Mouse (Mus musculus): ENCODE measurements around the gene Icam4. TPM values are rescaled to one million over a fixed set of nuclear protein-coding genes. Genes with fewer than 3 reads are reported as not detected.

The Icam4 gene
- polyA plus RNA-seq (2015; fragmentation: Nextera tagmentation; extraction: Ambion mirVana) = 0.54 TPM in 1 of 2 replicates, not detected in the other

GRCm38 (mm10) chr9:21029291-21030054, at the start of gene Icam4:
Gene Icam4, plus strand, starts transcription at chr9:21029373.
- Histone ChIP-seq H3K4me3 (replicated peaks) (peak within 1 kb of the TSS; percentile 22), H3K4me2 (peak within 1 kb of the TSS; percentile 86), H3K9me3 (replicated peaks) (no peaks in the 10 kb centered on the region), H3K36me3 (no peaks in the 10 kb centered on the region), H3K4me1 (peaks cover 53% of the 10 kb centered on the region), H3K27ac (replicated peaks) (no peak within 1 kb of the TSS), H3K9ac (replicated peaks) (no peak within 1 kb of the TSS), H3K27me3 (replicated peaks) (peaks cover 67% of the 10 kb centered on the region)
- no peak for ATAC-seq (ENCODE audit: low FRiP score)
- WGBS = 2% methylated on average over 37 of the region's 37 CpGs

- WGBS = 85% methylated on average over 7 of the region's 7 CpGs
- ATAC-seq (ENCODE audit: low FRiP score) = no peak
- Histone ChIP-seq H3K4me2 (no peak overlapping the region), H3K27ac (replicated peaks) (no peak overlapping the region), H3K27me3 (replicated peaks) (no peaks in the 10 kb centered on the region), H3K9ac (replicated peaks) (no peak overlapping the region), H3K36me3 (no peaks in the 10 kb centered on the region), H3K4me3 (replicated peaks) (no peak overlapping the region), H3K4me1 (peaks cover 18% of the 10 kb centered on the region), H3K9me3 (replicated peaks) (no peaks in the 10 kb centered on the region)
Observed at GRCm38 (mm10) chr9:20979769-20980168, 49.4 kb upstream of the Icam4 start.

- no peak overlapping the region for H3K9ac ChIP-seq (replicated peaks)
- H3K4me2 ChIP-seq = no peak overlapping the region
- 68% methylated on average over 3 of the region's 3 CpGs for WGBS
- no peaks in the 10 kb centered on the region for H3K9me3 ChIP-seq (replicated peaks)
- no peaks in the 10 kb centered on the region for H3K36me3 ChIP-seq
- ATAC-seq (ENCODE audit: low FRiP score) = no peak
- H3K27ac ChIP-seq (replicated peaks) = no peak overlapping the region
- no peaks in the 10 kb centered on the region for H3K4me1 ChIP-seq
- no peaks in the 10 kb centered on the region for H3K27me3 ChIP-seq (replicated peaks)
- no peak overlapping the region for H3K4me3 ChIP-seq (replicated peaks)
Observed at GRCm38 (mm10) chr9:20982171-20982570, 47.0 kb upstream of the Icam4 start.

GRCm38 (mm10) chr9:20983169-20983568, 46.0 kb upstream of the Icam4 start:
- Histone ChIP-seq H3K27me3 (replicated peaks) (no peaks in the 10 kb centered on the region), H3K9ac (replicated peaks) (no peak overlapping the region), H3K27ac (replicated peaks) (no peak overlapping the region), H3K4me2 (no peak overlapping the region), H3K4me1 (no peaks in the 10 kb centered on the region), H3K36me3 (no peaks in the 10 kb centered on the region), H3K9me3 (replicated peaks) (no peaks in the 10 kb centered on the region), H3K4me3 (replicated peaks) (no peak overlapping the region)
- no peak for ATAC-seq (ENCODE audit: low FRiP score)
- WGBS = 75% methylated on average over 5 of the region's 5 CpGs

GRCm38 (mm10) chr9:20986952-20987686, 42.1 kb upstream of the Icam4 start:
- Histone ChIP-seq H3K36me3 (no peaks in the 10 kb centered on the region), H3K27ac (replicated peaks) (no peak overlapping the region), H3K9me3 (replicated peaks) (no peaks in the 10 kb centered on the region), H3K9ac (replicated peaks) (no peak overlapping the region), H3K4me1 (0 out of 2 replicates have a peak, but pooled peaks cover 6% of the 10 kb centered on the region), H3K27me3 (replicated peaks) (no peaks in the 10 kb centered on the region), H3K4me2 (no peak overlapping the region), H3K4me3 (replicated peaks) (no peak overlapping the region)
- 67% methylated on average over 15 of the region's 15 CpGs for WGBS
- no peak for ATAC-seq (ENCODE audit: low FRiP score)

- Histone ChIP-seq H3K4me2 (no peak overlapping the region), H3K4me3 (replicated peaks) (no peak overlapping the region), H3K27ac (replicated peaks) (no peak overlapping the region), H3K4me1 (0 out of 2 replicates have a peak, but pooled peaks cover 6% of the 10 kb centered on the region), H3K9me3 (replicated peaks) (no peaks in the 10 kb centered on the region), H3K36me3 (no peaks in the 10 kb centered on the region), H3K27me3 (replicated peaks) (no peaks in the 10 kb centered on the region), H3K9ac (replicated peaks) (no peak overlapping the region)
- 27% methylated on average over 7 of the region's 7 CpGs for WGBS
- no peak for ATAC-seq (ENCODE audit: low FRiP score)
Observed at GRCm38 (mm10) chr9:20987953-20988352, 41.2 kb upstream of the Icam4 start.

- ATAC-seq (ENCODE audit: low FRiP score) = no peak
- H3K27me3 ChIP-seq (replicated peaks) = no peaks in the 10 kb centered on the region
- H3K9ac ChIP-seq (replicated peaks) = 0 out of 2 replicates have a peak overlapping the region, but pooled peaks have one; percentile 7
- H3K4me2 ChIP-seq = peak overlapping the region; percentile 36
- H3K36me3 ChIP-seq = no peaks in the 10 kb centered on the region
- H3K4me3 ChIP-seq (replicated peaks) = no peak overlapping the region
- WGBS = 4% methylated on average over 10 of the region's 10 CpGs
- no peaks in the 10 kb centered on the region for H3K9me3 ChIP-seq (replicated peaks)
- H3K4me1 ChIP-seq = 0 out of 2 replicates have a peak, but pooled peaks cover 6% of the 10 kb centered on the region
- no peak overlapping the region for H3K27ac ChIP-seq (replicated peaks)
Observed at GRCm38 (mm10) chr9:20990861-20991260, 38.3 kb upstream of the Icam4 start.

GRCm38 (mm10) chr9:20991587-20991986, 37.6 kb upstream of the Icam4 start:
- H3K27ac ChIP-seq (replicated peaks) = no peak overlapping the region
- 95% methylated on average over 4 of the region's 4 CpGs for WGBS
- no peak for ATAC-seq (ENCODE audit: low FRiP score)

GRCm38 (mm10) chr9:20993165-20993898, 35.8 kb upstream of the Icam4 start:
- H3K4me1 ChIP-seq = 0 out of 2 replicates have a peak, but pooled peaks cover 6% of the 10 kb centered on the region
- no peaks in the 10 kb centered on the region for H3K27me3 ChIP-seq (replicated peaks)
- H3K9ac ChIP-seq (replicated peaks) = no peak overlapping the region
- H3K27ac ChIP-seq (replicated peaks) = no peak overlapping the region
- no peaks in the 10 kb centered on the region for H3K36me3 ChIP-seq
- no peak for ATAC-seq (ENCODE audit: low FRiP score)
- no peak overlapping the region for H3K4me2 ChIP-seq
- no peaks in the 10 kb centered on the region for H3K9me3 ChIP-seq (replicated peaks)
- 53% methylated on average over 5 of the region's 5 CpGs for WGBS
- H3K4me3 ChIP-seq (replicated peaks) = no peak overlapping the region

More at GRCm38 (mm10) chr9:20991587-20991986, 37.6 kb upstream of the Icam4 start:
- H3K36me3 ChIP-seq = no peaks in the 10 kb centered on the region
- no peaks in the 10 kb centered on the region for H3K27me3 ChIP-seq (replicated peaks)
- 0 out of 2 replicates have a peak, but pooled peaks cover 6% of the 10 kb centered on the region for H3K4me1 ChIP-seq
- H3K9me3 ChIP-seq (replicated peaks) = no peaks in the 10 kb centered on the region
- no peak overlapping the region for H3K9ac ChIP-seq (replicated peaks)
- H3K4me3 ChIP-seq (replicated peaks) = no peak overlapping the region
- H3K4me2 ChIP-seq = no peak overlapping the region

- no peak overlapping the region for H3K4me2 ChIP-seq
- H3K9me3 ChIP-seq (replicated peaks) = no peaks in the 10 kb centered on the region
- no peak overlapping the region for H3K27ac ChIP-seq (replicated peaks)
- no peak for ATAC-seq (ENCODE audit: low FRiP score)
- H3K4me1 ChIP-seq = 0 out of 2 replicates have a peak, but pooled peaks cover 6% of the 10 kb centered on the region
- H3K27me3 ChIP-seq (replicated peaks) = no peaks in the 10 kb centered on the region
- no peaks in the 10 kb centered on the region for H3K36me3 ChIP-seq
- H3K4me3 ChIP-seq (replicated peaks) = no peak overlapping the region
- 76% methylated on average over 3 of the region's 3 CpGs for WGBS
- no peak overlapping the region for H3K9ac ChIP-seq (replicated peaks)
Observed at GRCm38 (mm10) chr9:20995069-20995468, 34.1 kb upstream of the Icam4 start.

GRCm38 (mm10) chr9:20997065-20997464, 32.1 kb upstream of the Icam4 start:
- H3K4me2 ChIP-seq = no peak overlapping the region
- H3K9me3 ChIP-seq (replicated peaks) = no peaks in the 10 kb centered on the region
- 86% methylated on average over 8 of the region's 8 CpGs for WGBS
- H3K4me1 ChIP-seq = 0 out of 2 replicates have a peak, but pooled peaks cover under 1% of the 10 kb centered on the region
- no peaks in the 10 kb centered on the region for H3K27me3 ChIP-seq (replicated peaks)
- H3K27ac ChIP-seq (replicated peaks) = no peak overlapping the region
- H3K9ac ChIP-seq (replicated peaks) = no peak overlapping the region
- no peaks in the 10 kb centered on the region for H3K36me3 ChIP-seq
- no peak overlapping the region for H3K4me3 ChIP-seq (replicated peaks)
- no peak for ATAC-seq (ENCODE audit: low FRiP score)

Data from neural tube, embryonic 15.5 days (tissue).